9 mouse cellular contexts compared by ENCODE assay signal in genomic region chr11:83465976-83466375, GRCm38 (mm10). TPM values are rescaled to one million over a fixed set of nuclear protein-coding genes. Genes with fewer than 3 reads are reported as not detected.
DNase-seq lines count a peak whose midpoint lies in the region; ATAC-seq and TF ChIP-seq lines count a peak whose summit lies in the region.
"Had no signal": no experiment of that assay in that cellular context is flagged by ENCODE, and none has a peak within 500 bp of the region (broad histone marks: within the 10 kb centered on the region; RNA-seq: fewer than 3 reads in every experiment).

No protein-coding gene starts in this region.

- H3K9ac ChIP-seq in liver, adult 2 months (ENCODE audit: low read depth, low read length): no peak overlapping the region
- no peak overlapping the region for H3K9ac ChIP-seq in liver, embryonic 12.5 days

- H3K4me2 ChIP-seq in liver, embryonic 12.5 days: no peak overlapping the region

- WGBS in liver, adult 2 months: 8% methylated on average over 2 of the region's 2 CpGs
- WGBS in liver, embryonic 12.5 days (ENCODE audit: insufficient replicate concordance): 22% methylated on average over 2 of the region's 2 CpGs

- no peaks in the 10 kb centered on the region for H3K9me3 ChIP-seq in liver, embryonic 12.5 days (replicated peaks)

- H3K4me1 ChIP-seq in liver, adult 2 months (ENCODE audit: control insufficient read depth, insufficient read depth, low read length): no peaks in the 10 kb centered on the region; the same call in 1 of the 2 replicates
- peaks cover 15% of the 10 kb centered on the region; the same call in 1 of the 2 replicates for H3K4me1 ChIP-seq in liver, embryonic 12.5 days

- peak; percentile 84 for DNase-seq in adrenal gland, adult 2 months
- DNase-seq in adrenal gland, postnatal 4 days (ENCODE audit: low spot score in 2 of 2): no peak
- DNase-seq in liver, adult 2 months (ENCODE audit: extremely low read depth, low read depth, low spot score): peak; percentile 56
- peak; percentile 65 to 66 for DNase-seq in heart, adult 9 months (ENCODE audit: low spot score in 2 of 2)
- peak; percentile 79 for DNase-seq in lung, postnatal 10 days
- no peak for DNase-seq in B cell, adult 2 months

- no peak overlapping the region for H3K27ac ChIP-seq in liver, adult 2 months (replicated peaks; ENCODE audit: insufficient read depth, low read depth, low read length)
- H3K27ac ChIP-seq in liver, embryonic 12.5 days: no peak overlapping the region

- no peak for TF ChIP-seq CTCF in liver, adult 2 months (IDR thresholded peaks at IDR 0.05; ENCODE audit: low read depth, low read length)

- H3K27me3 ChIP-seq in liver, adult 2 months (ENCODE audit: control insufficient read depth, insufficient read depth, low read length): no peaks in the 10 kb centered on the region
- peaks cover 84% of the 10 kb centered on the region for H3K27me3 ChIP-seq in liver, embryonic 12.5 days (replicated peaks)

- H3K4me3 ChIP-seq in liver, adult 2 months (ENCODE audit: insufficient read depth, low read depth, low read length): no peak overlapping the region
- no peak overlapping the region for H3K4me3 ChIP-seq in liver, embryonic 12.5 days

- no peaks in the 10 kb centered on the region for H3K79me2 ChIP-seq in liver, adult 2 months (ENCODE audit: control insufficient read depth, insufficient read depth, low read length)

- TF ChIP-seq POLR2A in liver, adult 2 months (IDR thresholded peaks at IDR 0.05; ENCODE audit: extremely low read depth, insufficient read depth, low read length): no peak

- ATAC-seq in liver, embryonic 12.5 days: no peak
- ATAC-seq in megakaryocyte, adult 5-6 weeks (ENCODE audit: poor library complexity, severe bottlenecking): no peak

- H3K36me3 ChIP-seq in liver, adult 2 months (ENCODE audit: control insufficient read depth, insufficient read depth, low read length): no peaks in the 10 kb centered on the region
- H3K36me3 ChIP-seq in liver, embryonic 12.5 days: no peaks in the 10 kb centered on the region

RNA-seq across cellular contexts. Expression of gene Mmp28, which starts 3.1 kb away (rescaled TPM):
- 10 to 100 TPM in 1 of 2 experiments, 1 to 10 TPM in 1; 8.7 to 22.6 TPM for total RNA-seq in adrenal gland, adult 2 months (2021)
- 24.2 and 27.2 TPM in 2 replicates for polyA plus RNA-seq in adrenal gland, adult 2 months (2012; rRNA removed)
- total RNA-seq in adrenal gland, postnatal 4 days (2021): 10 to 100 TPM; 17.5 to 18.8 TPM
- total RNA-seq in liver, adult 2 months (2014; rRNA removed): 0.18 and 0.27 TPM in 2 replicates
- 0.26 and 0.29 TPM in 2 replicates for polyA plus RNA-seq in liver, adult 2 months (2012; rRNA removed)
- polyA plus RNA-seq in liver, embryonic 12.5 days (2016; fragmentation: Nextera tagmentation; extraction: Ambion mirVana): 0.24 and 0.31 TPM in 2 replicates
- total RNA-seq in megakaryocyte, adult 5-6 weeks (2015): 6.2 and 8.9 TPM in 2 replicates
- total RNA-seq in megakaryocyte, adult 5-6 weeks (2017): 3.0 and 4.1 TPM in 2 replicates

RNA-seq across cellular contexts. Expression of gene Taf15, which starts 6.9 kb away (rescaled TPM):
- total RNA-seq in adrenal gland, adult 2 months (2021): 10 to 100 TPM; 56.8 to 77.7 TPM
- polyA plus RNA-seq in adrenal gland, adult 2 months (2012; rRNA removed): 2.5 and 3.4 TPM in 2 replicates
- 10 to 100 TPM; 75.9 to 78.3 TPM for total RNA-seq in adrenal gland, postnatal 4 days (2021)
- 29.1 and 29.9 TPM in 2 replicates for total RNA-seq in liver, adult 2 months (2014; rRNA removed)
- polyA plus RNA-seq in liver, adult 2 months (2012; rRNA removed): 7.1 and 8.5 TPM in 2 replicates
- 5.7 and 6.1 TPM in 2 replicates for polyA plus RNA-seq in liver, embryonic 12.5 days (2016; fragmentation: Nextera tagmentation; extraction: Ambion mirVana)
- total RNA-seq in megakaryocyte, adult 5-6 weeks (2015): 44.8 and 54.0 TPM in 2 replicates
- 37.4 and 39.2 TPM in 2 replicates for total RNA-seq in megakaryocyte, adult 5-6 weeks (2017)

RNA-seq across cellular contexts. Expression of gene 1700020L24Rik, which starts 28.5 kb away (rescaled TPM):
- under 1 TPM in 1 of 2 experiments, not detected in 1; 0.61 TPM for total RNA-seq in adrenal gland, adult 2 months (2021)
- 0.79 and 1.3 TPM in 2 replicates for polyA plus RNA-seq in adrenal gland, adult 2 months (2012; rRNA removed)
- under 1 TPM; 0.48 to 0.56 TPM for total RNA-seq in adrenal gland, postnatal 4 days (2021)
- total RNA-seq in liver, adult 2 months (2014; rRNA removed): not detected in 2 replicates
- not detected in 2 replicates for polyA plus RNA-seq in liver, adult 2 months (2012; rRNA removed)
- 0.22 and 0.70 TPM in 2 replicates for polyA plus RNA-seq in liver, embryonic 12.5 days (2016; fragmentation: Nextera tagmentation; extraction: Ambion mirVana)
- 19.7 and 21.4 TPM in 2 replicates for total RNA-seq in megakaryocyte, adult 5-6 weeks (2015)
- total RNA-seq in megakaryocyte, adult 5-6 weeks (2017): 44.8 and 55.4 TPM in 2 replicates

RNA-seq across cellular contexts. Expression of gene Gas2l2, which starts 36.7 kb away (rescaled TPM):
- not detected for total RNA-seq in adrenal gland, adult 2 months (2021)
- polyA plus RNA-seq in adrenal gland, adult 2 months (2012; rRNA removed): not detected in 2 replicates
- under 1 TPM in 1 of 2 experiments, not detected in 1; 0.11 TPM for total RNA-seq in adrenal gland, postnatal 4 days (2021)
- not detected in 2 replicates for total RNA-seq in liver, adult 2 months (2014; rRNA removed)
- not detected in 2 replicates for polyA plus RNA-seq in liver, adult 2 months (2012; rRNA removed)
- polyA plus RNA-seq in liver, embryonic 12.5 days (2016; fragmentation: Nextera tagmentation; extraction: Ambion mirVana): not detected in 2 replicates
- total RNA-seq in megakaryocyte, adult 5-6 weeks (2015): not detected in 2 replicates
- total RNA-seq in megakaryocyte, adult 5-6 weeks (2017): not detected in 2 replicates
- total RNA-seq: hematopoietic stem cell, adult 5-6 weeks had no signal

RNA-seq across cellular contexts. Expression of gene Heatr9, which starts 56.0 kb away (rescaled TPM):
- total RNA-seq in adrenal gland, adult 2 months (2021): not detected
- polyA plus RNA-seq in adrenal gland, adult 2 months (2012; rRNA removed): not detected in 2 replicates
- not detected for total RNA-seq in adrenal gland, postnatal 4 days (2021)
- total RNA-seq in liver, adult 2 months (2014; rRNA removed): not detected in 2 replicates
- not detected in 2 replicates for polyA plus RNA-seq in liver, adult 2 months (2012; rRNA removed)
- polyA plus RNA-seq in liver, embryonic 12.5 days (2016; fragmentation: Nextera tagmentation; extraction: Ambion mirVana): not detected in 2 replicates
- total RNA-seq in megakaryocyte, adult 5-6 weeks (2015): not detected in 2 replicates
- total RNA-seq in megakaryocyte, adult 5-6 weeks (2017): not detected in 2 replicates
- total RNA-seq: hematopoietic stem cell, adult 5-6 weeks had no signal

Comparison
In these comparisons a context has a peak if more than half of its experiments do, and no peak if none do; other contexts are left out.
1. DNase-seq: peak in adrenal gland, adult 2 months (single experiment), liver, adult 2 months (single experiment), heart, adult 9 months (2 of 2) and lung, postnatal 10 days (single experiment); none in adrenal gland, postnatal 4 days (0 of 2) and B cell, adult 2 months (0 of 2).
2. RNA of gene 1700020L24Rik, which starts 28.5 kb away (total RNA-seq): 19.7 to 55.4 TPM in megakaryocyte, adult 5-6 weeks; 0.61 TPM in adrenal gland, adult 2 months, 0.48 to 0.56 TPM in adrenal gland, postnatal 4 days and not detected in liver, adult 2 months; every median in the first group is over 10 times any median in the second.